8 mouse cellular contexts compared by ENCODE assay signal in genomic region chr4:44424831-44425704, GRCm38 (mm10).
DNase-seq lines count a peak whose midpoint lies in the region; ATAC-seq and TF ChIP-seq lines count a peak whose summit lies in the region.

No protein-coding gene starts in this region.

- H3K4me2 ChIP-seq in forebrain, embryonic 12.5 days = peak overlapping the region; percentile 93
- peak overlapping the region; percentile 28; the same call in 1 of the 2 replicates for H3K4me2 ChIP-seq in liver, embryonic 14.5 days (ENCODE audit: low read depth)
- H3K4me2 ChIP-seq in stomach, embryonic 16.5 days (ENCODE audit: low read depth, low read length) = peak overlapping the region; percentile 59

- DNase-seq in heart, embryonic 10.5 days (ENCODE audit: low spot score) = no peak
- no peak for DNase-seq in heart, adult 18-20 months
- peak; percentile 23 for DNase-seq in ES-CJ7 (ENCODE audit: low read depth, low spot score)
- no peak for DNase-seq in liver, embryonic 14.5 days (ENCODE audit: low read depth in 3 of 3, low spot score in 3 of 3)
- no peak for DNase-seq in urinary bladder, postnatal 14 days (ENCODE audit: low spot score)

- H3K36me3 ChIP-seq in heart, embryonic 10.5 days = no peaks in the 10 kb centered on the region
- no peaks in the 10 kb centered on the region for H3K36me3 ChIP-seq in forebrain, embryonic 12.5 days (replicated peaks)
- H3K36me3 ChIP-seq in liver, embryonic 14.5 days (replicated peaks; ENCODE audit: control insufficient read depth, insufficient read depth, low read depth) = no peaks in the 10 kb centered on the region
- no peaks in the 10 kb centered on the region for H3K36me3 ChIP-seq in stomach, embryonic 16.5 days (ENCODE audit: control insufficient read depth, insufficient read depth, low read length)

- no peaks in the 10 kb centered on the region for H3K9me3 ChIP-seq in heart, embryonic 10.5 days
- H3K9me3 ChIP-seq in forebrain, embryonic 12.5 days = no peaks in the 10 kb centered on the region
- no peaks in the 10 kb centered on the region for H3K9me3 ChIP-seq in liver, embryonic 14.5 days (ENCODE audit: control insufficient read depth, low read length)
- H3K9me3 ChIP-seq in stomach, embryonic 16.5 days (replicated peaks; ENCODE audit: control insufficient read depth, low read length) = no peaks in the 10 kb centered on the region

- whole genome bisulfite sequencing in heart, embryonic 10.5 days = under 1% methylated on average over 56 of the region's 56 CpGs
- WGBS in forebrain, embryonic 12.5 days = under 1% methylated on average over 56 of the region's 56 CpGs
- WGBS in liver, embryonic 14.5 days (ENCODE audit: insufficient replicate concordance) = 2% methylated on average over 56 of the region's 56 CpGs
- WGBS in stomach, embryonic 16.5 days = under 1% methylated on average over 54 of the region's 56 CpGs

- H3K27ac ChIP-seq in heart, embryonic 10.5 days = no peak overlapping the region
- H3K27ac ChIP-seq in forebrain, embryonic 12.5 days = no peak overlapping the region
- H3K27ac ChIP-seq in liver, embryonic 14.5 days = no peak overlapping the region
- H3K27ac ChIP-seq in stomach, embryonic 16.5 days (ENCODE audit: low read length) = no peak overlapping the region

- peaks cover 9% of the 10 kb centered on the region for H3K4me1 ChIP-seq in heart, embryonic 10.5 days
- peaks cover 13% of the 10 kb centered on the region for H3K4me1 ChIP-seq in forebrain, embryonic 12.5 days
- H3K4me1 ChIP-seq in liver, embryonic 14.5 days (replicated peaks; ENCODE audit: control insufficient read depth in 2 of 2, insufficient read depth in 2 of 2, low read length in 1 of 2) = no peaks in the 10 kb centered on the region
- peaks cover 4% of the 10 kb centered on the region; the same call in 1 of the 2 replicates for H3K4me1 ChIP-seq in stomach, embryonic 16.5 days (ENCODE audit: control insufficient read depth, insufficient read depth, low read length)

- H3K27me3 ChIP-seq in heart, embryonic 10.5 days (ENCODE audit: insufficient read depth, poor library complexity, severe bottlenecking) = peaks cover 81% of the 10 kb centered on the region
- H3K27me3 ChIP-seq in forebrain, embryonic 12.5 days = peaks cover 70% of the 10 kb centered on the region
- peaks cover 26% of the 10 kb centered on the region for H3K27me3 ChIP-seq in liver, embryonic 14.5 days (ENCODE audit: control insufficient read depth, insufficient read depth, low read length)
- peaks cover 27% of the 10 kb centered on the region for H3K27me3 ChIP-seq in stomach, embryonic 16.5 days (ENCODE audit: control insufficient read depth, insufficient read depth, low read length)

- TF ChIP-seq EP300 in liver, embryonic 14.5 days (IDR thresholded peaks at IDR 0.05; ENCODE audit: low read depth) = no peak

- peak overlapping the region; percentile 56 for H3K9ac ChIP-seq in forebrain, embryonic 12.5 days
- no peak overlapping the region for H3K9ac ChIP-seq in liver, embryonic 14.5 days (replicated peaks)
- peak overlapping the region; percentile 18; the same call in 1 of the 2 replicates for H3K9ac ChIP-seq in stomach, embryonic 16.5 days (ENCODE audit: low read length)

- ATAC-seq in forebrain, embryonic 12.5 days (ENCODE audit: low FRiP score) = peak; percentile 74
- no peak for ATAC-seq in liver, embryonic 14.5 days (ENCODE audit: insufficient read depth)
- ATAC-seq in stomach, embryonic 16.5 days (ENCODE audit: insufficient read depth, low FRiP score) = no peak
- ATAC-seq in megakaryocyte-erythroid progenitor cell, adult 5-6 weeks (replicated peaks; ENCODE audit: low FRiP score, low TSS enrichment, poor library complexity, severe bottlenecking) = no peak

- TF ChIP-seq CTCF in liver, embryonic 14.5 days (IDR thresholded peaks at IDR 0.05; ENCODE audit: low read depth) = no peak

- H3K4me3 ChIP-seq in heart, embryonic 10.5 days = peak overlapping the region; percentile 65
- peak overlapping the region; percentile 48 for H3K4me3 ChIP-seq in forebrain, embryonic 12.5 days (replicated peaks)
- peak overlapping the region in 1 of 2 experiments; percentile 14; a peak in 1 of 4 replicates for H3K4me3 ChIP-seq in liver, embryonic 14.5 days (ENCODE audit: insufficient read depth in 1 of 2, low read depth in 2 of 2, low read length in 2 of 2)
- peak overlapping the region; percentile 39 for H3K4me3 ChIP-seq in stomach, embryonic 16.5 days (replicated peaks; ENCODE audit: low read length)

Comparison
In these comparisons a context has a peak if more than half of its experiments do, and no peak if none do; other contexts are left out.
1. H3K4me2 ChIP-seq: peak in every context shown above with its lines; median percentile 93 in forebrain, embryonic 12.5 days; 59 in stomach, embryonic 16.5 days; 28 in liver, embryonic 14.5 days.